Mouse (Mus musculus): ENCODE data around the gene Vmn2r57. TPM values are rescaled to one million over a fixed set of nuclear protein-coding genes. Genes with fewer than 3 reads are reported as not detected.

Vmn2r57 gene
- not detected for total RNA-seq (2023)

GRCm38 (mm10) chr7:41448596-41448995 is at the start of gene Vmn2r57:
Gene Vmn2r57 (minus strand): TSS chr7:41448696.

GRCm38 (mm10) chr7:41393048-41393971 is 55.2 kb downstream of the Vmn2r57 start, which contains the start of gene AI987944:
Gene AI987944 (minus strand): TSS chr7:41393379.

Other genes with a start within 250 kb of the Vmn2r57 start
- gene AI987944, start 55.3 kb downstream of the Vmn2r57 start, total RNA-seq (2023), result 14.5 TPM
- gene Gm20449, start 50.7 kb upstream of the Vmn2r57 start, total RNA-seq (2023), result 1.2 TPM
- gene AW146154, start 51.2 kb upstream of the Vmn2r57 start, total RNA-seq (2023), result 4.7 TPM
- not detected for gene Gm6871, start 125.0 kb upstream of the Vmn2r57 start, total RNA-seq (2023)
- 31.6 TPM for gene 2610021A01Rik, start 150.5 kb upstream of the Vmn2r57 start, total RNA-seq (2023)
- gene Zfp788, start 184.5 kb upstream of the Vmn2r57 start, total RNA-seq (2023), result 19.1 TPM

Data from CD4-positive naive resting alpha-beta T cell, adult 76 days (primary cell).